Mouse (Mus musculus) retina, postnatal 7 days (tissue): ENCODE measurements around the gene Itpr1.

Source experiments
- DNase-seq: peaks from one replicate; pipeline ENCODE4 v3.0.0-alpha.2; 2012; ENCODE audit warnings: low read depth, low spot score

The Itpr1 gene

GRCm38 (mm10) chr6:108390624-108391324, 177.9 kb downstream of the Itpr1 start:
- DNase-seq: no peak

- DNase-seq: no peak
These were observed 180.2 kb downstream of the Itpr1 start for GRCm38 (mm10) chr6:108393131-108393530.

- no peak for DNase-seq
These were observed 185.1 kb downstream of the Itpr1 start for GRCm38 (mm10) chr6:108397956-108398355.

- DNase-seq: no peak
These were observed 188.6 kb downstream of the Itpr1 start for GRCm38 (mm10) chr6:108401412-108401955.

- DNase-seq: no peak
These were observed 191.8 kb downstream of the Itpr1 start for GRCm38 (mm10) chr6:108404736-108405135.

- peak; percentile 60 for DNase-seq
These were observed 195.2 kb downstream of the Itpr1 start for GRCm38 (mm10) chr6:108408053-108408452.

- DNase-seq: no peak
These were observed 195.8 kb downstream of the Itpr1 start for GRCm38 (mm10) chr6:108408726-108409125.

- no peak for DNase-seq
These were observed 197.9 kb downstream of the Itpr1 start for GRCm38 (mm10) chr6:108410771-108411170.

GRCm38 (mm10) chr6:108411201-108411600, 198.3 kb downstream of the Itpr1 start:
- DNase-seq: no peak

- DNase-seq: no peak
These were observed 200.1 kb downstream of the Itpr1 start for GRCm38 (mm10) chr6:108413006-108413405.

GRCm38 (mm10) chr6:108413593-108413992, 200.7 kb downstream of the Itpr1 start:
- DNase-seq: no peak

GRCm38 (mm10) chr6:108415847-108416246, 203.0 kb downstream of the Itpr1 start:
- no peak for DNase-seq

- DNase-seq: peak; percentile 38
These were observed 204.6 kb downstream of the Itpr1 start for GRCm38 (mm10) chr6:108417508-108417907.

- no peak for DNase-seq
These were observed 205.3 kb downstream of the Itpr1 start for GRCm38 (mm10) chr6:108418218-108418617.

GRCm38 (mm10) chr6:108424749-108425584, 212.1 kb downstream of the Itpr1 start:
- DNase-seq: no peak

- DNase-seq: peak; percentile 51
These were observed 213.9 kb downstream of the Itpr1 start for GRCm38 (mm10) chr6:108426789-108427188.

- no peak for DNase-seq
These were observed 215.5 kb downstream of the Itpr1 start for GRCm38 (mm10) chr6:108428383-108428782.

- no peak for DNase-seq
These were observed 217.1 kb downstream of the Itpr1 start for GRCm38 (mm10) chr6:108429950-108430349.

GRCm38 (mm10) chr6:108431193-108431592, 218.3 kb downstream of the Itpr1 start:
- DNase-seq: no peak

GRCm38 (mm10) chr6:108432836-108433235, 219.9 kb downstream of the Itpr1 start:
- no peak for DNase-seq

GRCm38 (mm10) chr6:108434816-108435215, 221.9 kb downstream of the Itpr1 start:
- no peak for DNase-seq

- DNase-seq: no peak
These were observed 222.6 kb downstream of the Itpr1 start for GRCm38 (mm10) chr6:108435467-108435866.

- no peak for DNase-seq
These were observed 223.7 kb downstream of the Itpr1 start for GRCm38 (mm10) chr6:108436608-108437007.
